Mouse (Mus musculus) liver, embryonic 14.5 days (tissue): ENCODE data around the gene Pnpla8.
"Not testable (repeated sequence)": the region's sequence is repeated elsewhere in the genome, so short reads cannot be mapped to it uniquely, and the experiment has no call there.

Experiments
- CTCF ChIP-seq: IDR thresholded peaks from 2 replicates; pipeline ENCODE4 v1.5.1; 2016; ENCODE audit warnings: antibody characterized with exemption, low read depth, control low read depth
- EP300 ChIP-seq: IDR thresholded peaks from 2 replicates; pipeline ENCODE4 v1.6.1; 2016; ENCODE audit warnings: antibody characterized with exemption, low read depth

- TF ChIP-seq CTCF, EP300: not testable (repeated sequence)
Measured at GRCm38 (mm10) chr12:44221070-44221469, at the start of gene Pnpla8.
